Mouse (Mus musculus) hindlimb bud, embryonic 11.5 days (tissue): ENCODE measurements around the gene Acer2.

ENCODE experiments used
- DNase-seq: peaks from one replicate; pipeline ENCODE4 v3.0.0-alpha.2; 2012; ENCODE audit warnings: low read depth, low spot score; ENCODE audit errors: extremely low spot score

The Acer2 gene

GRCm38 (mm10) chr4:86948794-86949193 is 74.6 kb downstream of the Acer2 start:
- DNase-seq: no peak

GRCm38 (mm10) chr4:86953519-86953918 is 79.3 kb downstream of the Acer2 start:
- no peak for DNase-seq

GRCm38 (mm10) chr4:86955448-86955847 is 81.3 kb downstream of the Acer2 start:
- no peak for DNase-seq

GRCm38 (mm10) chr4:86957576-86958411 is 83.6 kb downstream of the Acer2 start:
- peak; percentile 44 for DNase-seq

GRCm38 (mm10) chr4:86977272-86977671 is 103.1 kb downstream of the Acer2 start:
- no peak for DNase-seq
